Mouse (Mus musculus) right cerebral cortex, adult 2 months (tissue): ENCODE results near the gene Slc36a3.
A peak's percentile ranks its signal among the peaks of the same experiment; 100 is the strongest.
"Not testable (repeated sequence)": the region's sequence is repeated elsewhere in the genome, so short reads cannot be mapped to it uniquely, and the experiment has no call there.

Experiments
- DNase-seq, 2 experiments: peaks; one replicate each; pipeline ENCODE4 v3.0.0; 2021 to 2022; ENCODE audit warnings: low spot score in 2 of 2

Slc36a3 gene

GRCm38 (mm10) chr11:55144011-55144410, 7.5 kb downstream of the Slc36a3 start:
- DNase-seq = no peak

- no peak for DNase-seq
Observed at GRCm38 (mm10) chr11:55141502-55141901, 10.0 kb downstream of the Slc36a3 start.

GRCm38 (mm10) chr11:55137646-55138045, 13.9 kb downstream of the Slc36a3 start:
- DNase-seq = no peak

GRCm38 (mm10) chr11:55136770-55137547, 14.5 kb downstream of the Slc36a3 start:
- DNase-seq = no peak

GRCm38 (mm10) chr11:55134871-55135270, 16.6 kb downstream of the Slc36a3 start:
- no peak for DNase-seq

- no peak for DNase-seq
Observed at GRCm38 (mm10) chr11:55134407-55134806, 17.1 kb downstream of the Slc36a3 start.

- DNase-seq = no peak
Observed at GRCm38 (mm10) chr11:55133204-55133603, 18.3 kb downstream of the Slc36a3 start.

GRCm38 (mm10) chr11:55131946-55132345, 19.6 kb downstream of the Slc36a3 start:
- DNase-seq = no peak

- no peak for DNase-seq
Observed at GRCm38 (mm10) chr11:55131077-55131742, 20.3 kb downstream of the Slc36a3 start.

- no peak for DNase-seq
Observed at GRCm38 (mm10) chr11:55128411-55128810, 23.1 kb downstream of the Slc36a3 start.

GRCm38 (mm10) chr11:55127937-55128336, 23.6 kb downstream of the Slc36a3 start:
- peak; percentile 27 to 48 for DNase-seq

GRCm38 (mm10) chr11:55126663-55127062, 24.8 kb downstream of the Slc36a3 start:
- no peak for DNase-seq

- DNase-seq = no peak
Observed at GRCm38 (mm10) chr11:55121430-55121829, 30.1 kb downstream of the Slc36a3 start.

- no peak for DNase-seq
Observed at GRCm38 (mm10) chr11:55120821-55121271, 30.7 kb downstream of the Slc36a3 start.

GRCm38 (mm10) chr11:55120279-55120678, 31.2 kb downstream of the Slc36a3 start:
- DNase-seq = no peak

- DNase-seq = no peak
Observed at GRCm38 (mm10) chr11:55117031-55117430, 34.5 kb downstream of the Slc36a3 start.

GRCm38 (mm10) chr11:55116004-55116403, 35.5 kb downstream of the Slc36a3 start:
- no peak for DNase-seq

- no peak for DNase-seq
Observed at GRCm38 (mm10) chr11:55114291-55114690, 37.2 kb downstream of the Slc36a3 start.

GRCm38 (mm10) chr11:55113861-55114250, 37.7 kb downstream of the Slc36a3 start:
- DNase-seq = not testable (repeated sequence)

GRCm38 (mm10) chr11:55113209-55113860, 38.2 kb downstream of the Slc36a3 start:
- no peak for DNase-seq

- no peak for DNase-seq
Observed at GRCm38 (mm10) chr11:55110566-55111169, 40.8 kb downstream of the Slc36a3 start.
